Mouse (Mus musculus) liver, adult 2 months (tissue): ENCODE measurements around the gene Insr.

ENCODE experiments used
- CTCF ChIP-seq: fragments of 200-500 bp; IDR thresholded peaks from 2 replicates; pipeline ENCODE4 v1.5.1; 2011; ENCODE audit warnings: low read depth, low read length, control low read depth
- POLR2A ChIP-seq: fragments of 200-500 bp; IDR thresholded peaks from 2 replicates; pipeline ENCODE4 v1.6.1; 2011; ENCODE audit warnings: low read length, control low read depth; ENCODE audit not compliant: insufficient read depth; ENCODE audit errors: extremely low read depth

DNA sequence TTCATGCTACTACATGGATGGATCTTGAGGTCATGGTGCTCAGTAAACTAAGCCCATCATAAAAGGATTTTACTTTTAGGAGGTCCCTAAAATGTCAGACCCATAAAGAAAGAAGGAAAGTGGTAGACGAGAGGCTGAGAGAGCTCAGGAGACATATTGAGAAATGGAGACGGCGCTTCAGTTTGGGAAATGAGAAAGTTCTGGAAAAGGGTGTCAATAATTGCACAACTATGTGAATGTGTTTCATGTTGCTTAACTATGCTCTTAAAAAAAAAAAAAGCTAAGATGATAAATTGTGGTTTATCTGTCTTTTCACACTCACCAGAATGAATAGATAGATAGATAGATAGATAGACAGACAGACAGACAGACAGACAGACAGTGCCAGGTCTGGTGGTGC, 38.7 kb downstream of the Insr start:
- TF ChIP-seq CTCF = no peak
- no peak for TF ChIP-seq POLR2A
